Mouse (Mus musculus) liver, embryonic 16.5 days (tissue): ENCODE measurements around the gene Tma16. TPM values are rescaled to one million over a fixed set of nuclear protein-coding genes. Genes with fewer than 3 reads are reported as not detected.

ENCODE experiments used
- ATAC-seq: fragments of 200-750 bp; cut with Nextera tagmentation; 2 replicates; pipeline ENCODE4 v1.8.0; 2017; ENCODE audit warnings: low read depth, mild to moderate bottlenecking, moderate number of reproducible peaks, moderate library complexity
- H3K27ac ChIP-seq: fragments of 300-500 bp; sonication (generic); 2 replicates; pipeline ENCODE4 v1.5.1; 2014; ENCODE audit warnings: mild to moderate bottlenecking, low read length
- H3K27me3 ChIP-seq: fragments of 300-500 bp; sonication (generic); 2 replicates; pipeline ENCODE4 v1.6.1; 2014; ENCODE audit warnings: low read depth, low read length, mixed read lengths; ENCODE audit not compliant: control insufficient read depth, insufficient read depth
- H3K36me3 ChIP-seq: fragments of 300-500 bp; sonication (generic); 2 replicates; pipeline ENCODE4 v1.6.1; 2014; ENCODE audit warnings: mild to moderate bottlenecking; ENCODE audit not compliant: control insufficient read depth, insufficient read depth
- H3K4me1 ChIP-seq: fragments of 300-500 bp; sonication (generic); 2 replicates; pipeline ENCODE4 v1.6.1; 2014; ENCODE audit warnings: low read depth, low read length, mixed read lengths; ENCODE audit not compliant: control insufficient read depth
- H3K4me2 ChIP-seq: fragments of 300-500 bp; sonication (generic); 2 replicates; pipeline ENCODE4 v1.6.1; 2014; ENCODE audit warnings: low read depth, low read length, mixed read lengths
- H3K4me3 ChIP-seq: fragments of 300-500 bp; sonication (generic); 2 replicates; pipeline ENCODE4 v1.5.1; 2014; ENCODE audit warnings: low read depth, mild to moderate bottlenecking, low read length
- H3K9ac ChIP-seq: fragments of 300-500 bp; sonication (generic); 2 replicates; pipeline ENCODE4 v1.6.1; 2014; ENCODE audit warnings: low read depth, low read length
- H3K9me3 ChIP-seq: fragments of 300-500 bp; sonication (generic); replicated peaks from 2 replicates; pipeline ENCODE4 v1.6.1; 2016; ENCODE audit warnings: low read length; ENCODE audit not compliant: control insufficient read depth
- WGBS: fragments of 180-500 bp; shearing (Covaris S2); extraction: QIAGEN DNeasy Blood & Tissue Kit; methylation state at CpG from one replicate; pipeline ENCODE4 v1.1.7; 2014; ENCODE audit not compliant: insufficient replicate concordance; 5-methylcytosine and 5-hydroxymethylcytosine counted together
- polyA plus RNA-seq: library from polyadenylated mRNA; unstranded; fragments of >200 nt; fragmentation: Nextera tagmentation; extraction: Ambion mirVana; gene quantifications from 2 replicates; pipeline ENCODE4 v1.2.1, GENCODE M21; 2015

Tma16 gene
- polyA plus RNA-seq, 1 experiment from 2014 or later = 4.2 TPM

DNA sequence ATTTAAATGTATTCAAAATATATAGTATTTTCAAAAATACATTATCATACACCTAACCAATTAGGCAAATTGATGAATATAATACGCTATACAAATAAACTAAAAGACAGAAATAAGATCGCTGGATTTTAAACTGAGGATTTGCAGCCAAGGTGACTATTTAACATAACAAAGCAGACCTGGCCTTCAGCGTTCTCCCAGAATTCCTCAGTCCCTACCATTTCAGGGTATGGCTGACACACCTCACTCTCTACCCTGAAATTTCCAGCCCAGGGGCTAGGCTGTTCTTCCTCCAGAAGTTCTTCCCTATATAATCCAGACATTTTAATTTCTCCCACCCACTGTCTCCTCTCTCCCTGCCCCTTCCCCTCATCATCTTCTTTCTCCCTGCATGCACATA is 2.2 kb upstream of the Tma16 start:
- H3K27ac ChIP-seq = no peak overlapping the region
- no peaks in the 10 kb centered on the region for H3K27me3 ChIP-seq
- ATAC-seq = no peak
- H3K4me2 ChIP-seq = no peak overlapping the region
- no peaks in the 10 kb centered on the region for H3K9me3 ChIP-seq
- H3K36me3 ChIP-seq = no peaks in the 10 kb centered on the region
- no peak overlapping the region for H3K4me3 ChIP-seq
- H3K9ac ChIP-seq = no peak overlapping the region
- H3K4me1 ChIP-seq = no peaks in the 10 kb centered on the region
- whole genome bisulfite sequencing = 40% methylated on average over 3 of the region's 3 CpGs

DNA sequence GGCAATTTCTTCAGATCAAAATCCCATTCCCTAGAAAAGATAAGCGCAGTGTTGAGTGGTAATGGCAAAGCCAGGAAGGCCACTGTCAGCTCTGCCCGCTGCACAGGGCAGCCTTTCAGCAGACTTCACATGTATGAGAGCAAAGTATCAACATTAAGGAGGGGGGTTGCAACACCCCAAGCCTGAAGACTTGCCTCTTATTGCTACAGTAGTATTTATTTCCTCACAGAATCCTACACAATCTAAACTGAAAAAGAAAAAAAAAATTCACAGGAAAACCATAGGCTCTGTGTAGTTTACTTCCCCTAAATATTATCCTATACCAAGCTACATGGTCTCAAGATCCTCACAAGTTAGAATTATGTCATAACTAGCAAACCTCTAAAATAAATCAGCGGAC is 9.4 kb downstream of the Tma16 start:
- WGBS = 78% methylated on average over 3 of the region's 3 CpGs
- Histone ChIP-seq H3K36me3 (peaks cover 10% of the 10 kb centered on the region), H3K4me2 (no peak overlapping the region), H3K4me3 (no peak overlapping the region), H3K9me3 (no peaks in the 10 kb centered on the region), H3K27me3 (no peaks in the 10 kb centered on the region), H3K4me1 (no peaks in the 10 kb centered on the region), H3K27ac (no peak overlapping the region), H3K9ac (no peak overlapping the region)
- no peak for ATAC-seq

DNA sequence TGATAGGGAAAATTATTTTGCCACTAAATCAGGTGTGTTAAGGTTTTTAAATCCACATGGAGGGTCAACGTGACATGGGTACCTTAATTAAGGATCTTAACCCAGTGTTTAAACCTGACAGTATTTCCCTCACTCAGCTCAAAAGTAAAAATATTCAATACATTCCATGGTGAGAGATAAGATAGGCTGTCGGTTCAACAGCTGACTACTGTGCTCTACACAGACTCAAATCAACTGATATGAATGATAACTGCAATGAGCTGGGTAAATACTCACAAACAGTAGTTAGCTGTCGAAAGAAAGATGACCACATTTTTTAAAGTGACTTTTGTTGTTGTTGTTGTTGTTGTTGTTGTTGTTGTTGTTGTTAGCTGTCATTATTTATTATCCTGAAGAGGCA is 16.5 kb downstream of the Tma16 start:
- Histone ChIP-seq H3K4me3 (no peak overlapping the region), H3K27ac (no peak overlapping the region), H3K4me2 (no peak overlapping the region), H3K9me3 (no peaks in the 10 kb centered on the region), H3K27me3 (no peaks in the 10 kb centered on the region), H3K36me3 (no peaks in the 10 kb centered on the region), H3K4me1 (no peaks in the 10 kb centered on the region), H3K9ac (no peak overlapping the region)
- WGBS = 43% methylated on average over 3 of the region's 3 CpGs
- ATAC-seq = no peak

DNA sequence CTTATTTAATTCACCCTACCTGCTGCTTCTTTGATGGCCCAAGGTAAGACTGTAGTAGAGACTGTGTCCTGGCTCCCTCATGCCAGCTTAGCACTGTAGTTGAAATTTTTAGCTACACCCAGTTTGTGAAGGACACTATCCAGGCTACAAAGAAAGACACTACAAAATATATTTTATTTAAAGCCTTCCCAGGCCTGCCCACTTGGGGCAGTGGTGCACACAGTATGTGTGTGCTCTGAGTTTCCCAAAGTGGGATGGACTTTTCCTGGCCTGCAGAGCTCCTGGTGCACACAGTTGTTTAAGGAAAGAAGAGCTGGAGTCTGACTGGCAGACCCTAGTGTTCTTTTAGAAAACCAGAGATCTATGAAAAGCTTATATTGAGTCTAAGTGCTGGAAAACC is 29.3 kb downstream of the Tma16 start:
- H3K27me3 ChIP-seq = no peaks in the 10 kb centered on the region
- no peak overlapping the region for H3K4me3 ChIP-seq
- H3K36me3 ChIP-seq = no peaks in the 10 kb centered on the region
- H3K4me1 ChIP-seq = no peaks in the 10 kb centered on the region
- no peak overlapping the region for H3K4me2 ChIP-seq
- H3K9ac ChIP-seq = no peak overlapping the region
- no peak overlapping the region for H3K27ac ChIP-seq
- H3K9me3 ChIP-seq = no peaks in the 10 kb centered on the region
- ATAC-seq = no peak

DNA sequence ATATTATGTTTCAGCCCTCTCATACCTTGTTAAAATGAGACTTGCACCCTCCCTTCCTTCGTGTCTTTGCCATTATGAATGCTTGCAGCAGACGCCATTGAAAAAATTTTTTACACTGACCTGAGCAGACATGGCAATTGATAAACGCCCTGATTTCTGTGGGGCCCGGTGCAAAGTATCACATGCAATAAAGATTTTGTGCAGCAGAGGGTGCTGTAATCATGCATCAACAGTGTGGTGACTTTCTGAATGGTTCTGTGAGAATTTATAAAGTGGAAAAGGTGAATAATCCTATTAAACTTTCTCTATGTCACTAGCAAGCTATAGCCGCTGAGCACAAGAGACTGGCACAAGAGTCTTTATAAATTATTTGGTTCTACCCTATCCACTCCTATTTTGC is 35.6 kb downstream of the Tma16 start:
- ATAC-seq = no peak
- H3K9ac ChIP-seq = no peak overlapping the region
- no peak overlapping the region for H3K4me2 ChIP-seq
- H3K4me1 ChIP-seq = no peaks in the 10 kb centered on the region
- H3K4me3 ChIP-seq = no peak overlapping the region
- H3K9me3 ChIP-seq = no peaks in the 10 kb centered on the region
- WGBS = 11% methylated on average over 5 of the region's 5 CpGs
- no peaks in the 10 kb centered on the region for H3K27me3 ChIP-seq
- no peaks in the 10 kb centered on the region for H3K36me3 ChIP-seq
- H3K27ac ChIP-seq = no peak overlapping the region

DNA sequence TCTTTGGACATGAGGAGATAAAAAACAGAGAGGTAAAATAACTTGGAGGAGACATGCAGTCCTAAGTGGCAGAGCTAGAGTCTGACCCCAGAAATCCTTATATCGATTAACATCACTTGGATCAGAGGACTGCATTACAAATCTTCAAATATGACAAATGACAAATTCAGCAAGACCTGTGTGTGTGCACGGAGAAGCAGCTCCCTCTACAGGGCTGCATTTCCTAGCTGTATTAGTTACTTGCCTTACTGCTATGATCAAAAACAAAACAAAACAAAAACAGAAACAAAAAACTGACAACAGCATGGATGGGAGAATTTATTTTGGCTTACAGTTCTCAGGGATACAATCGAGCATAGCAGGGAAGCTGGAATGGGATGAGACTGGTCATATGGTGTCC is 41.0 kb downstream of the Tma16 start:
- H3K9ac ChIP-seq = no peak overlapping the region
- H3K36me3 ChIP-seq = no peaks in the 10 kb centered on the region
- H3K4me2 ChIP-seq = no peak overlapping the region
- ATAC-seq = no peak
- WGBS = 53% methylated on average over 3 of the region's 3 CpGs
- no peaks in the 10 kb centered on the region for H3K9me3 ChIP-seq
- H3K27me3 ChIP-seq = no peaks in the 10 kb centered on the region
- H3K4me1 ChIP-seq = no peaks in the 10 kb centered on the region
- H3K4me3 ChIP-seq = no peak overlapping the region
- no peak overlapping the region for H3K27ac ChIP-seq

DNA sequence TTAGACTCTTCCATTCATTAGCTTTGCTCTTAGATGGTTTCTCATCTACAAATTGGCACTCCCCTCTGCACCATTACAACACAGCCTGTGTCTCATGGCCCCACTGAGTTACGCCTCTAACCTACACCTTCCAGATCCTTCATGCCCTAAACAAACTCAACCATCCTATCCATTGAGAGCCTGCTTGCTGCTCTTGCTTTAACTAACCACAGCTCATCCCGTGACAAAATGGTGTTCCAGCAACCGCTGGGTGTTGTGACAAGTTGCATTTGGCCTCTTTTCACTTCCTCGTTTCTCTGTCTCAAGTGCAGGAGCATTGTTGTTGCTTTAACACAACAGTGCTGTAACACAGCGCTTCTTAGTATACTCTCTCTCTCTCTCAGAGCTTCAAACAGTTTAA is 42.2 kb downstream of the Tma16 start:
- Histone ChIP-seq H3K9me3 (no peaks in the 10 kb centered on the region), H3K36me3 (no peaks in the 10 kb centered on the region), H3K4me1 (no peaks in the 10 kb centered on the region), H3K4me2 (no peak overlapping the region), H3K27me3 (no peaks in the 10 kb centered on the region), H3K27ac (no peak overlapping the region), H3K4me3 (no peak overlapping the region), H3K9ac (no peak overlapping the region)
- no peak for ATAC-seq
- 46% methylated on average over 5 of the region's 5 CpGs for WGBS

DNA sequence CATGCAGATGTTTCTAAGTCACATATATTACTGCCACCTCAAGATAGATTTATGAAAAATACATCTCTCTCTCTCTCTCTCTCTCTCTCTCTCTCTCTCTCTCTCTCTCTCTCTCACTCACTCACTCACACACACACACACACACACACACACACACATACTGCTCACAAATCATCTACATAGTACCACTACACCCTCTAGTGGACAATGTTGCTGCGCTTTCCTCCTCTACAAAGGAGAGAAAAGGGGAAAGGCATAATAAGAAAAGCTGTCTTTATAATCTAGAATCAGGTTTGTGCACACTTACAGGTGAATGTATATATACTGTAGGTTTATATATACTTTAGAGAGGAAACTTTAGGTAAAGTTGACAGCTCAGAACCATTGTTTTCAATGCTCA is 43.6 kb downstream of the Tma16 start:
- H3K4me1 ChIP-seq = no peaks in the 10 kb centered on the region
- no peaks in the 10 kb centered on the region for H3K9me3 ChIP-seq
- no peak overlapping the region for H3K4me3 ChIP-seq
- no peak overlapping the region for H3K9ac ChIP-seq
- H3K4me2 ChIP-seq = no peak overlapping the region
- no peak for ATAC-seq
- WGBS = 33% methylated on average over 1 of the region's 1 CpGs
- no peaks in the 10 kb centered on the region for H3K27me3 ChIP-seq
- H3K27ac ChIP-seq = no peak overlapping the region
- no peaks in the 10 kb centered on the region for H3K36me3 ChIP-seq

DNA sequence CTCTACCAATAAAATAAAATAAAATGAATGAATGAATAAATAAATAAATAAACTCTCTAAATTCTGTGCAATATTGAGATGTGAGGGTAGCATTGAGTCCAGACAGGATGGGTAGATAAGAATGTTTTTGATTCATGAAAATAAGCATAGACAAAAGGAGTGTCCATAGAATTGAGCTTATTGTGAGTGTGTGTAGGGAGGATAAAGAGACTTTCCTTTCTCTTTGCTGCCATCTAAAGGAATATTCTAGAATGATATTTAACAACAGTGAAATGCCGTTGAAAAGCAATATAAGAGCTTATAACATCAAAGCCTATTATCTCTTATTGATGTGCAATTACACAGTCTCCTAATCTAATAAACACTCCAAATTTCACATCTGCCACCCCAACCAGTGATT is 45.2 kb downstream of the Tma16 start:
- Histone ChIP-seq H3K4me3 (no peak overlapping the region), H3K27ac (no peak overlapping the region), H3K36me3 (no peaks in the 10 kb centered on the region), H3K27me3 (no peaks in the 10 kb centered on the region), H3K4me2 (no peak overlapping the region), H3K9ac (no peak overlapping the region), H3K9me3 (no peaks in the 10 kb centered on the region), H3K4me1 (no peaks in the 10 kb centered on the region)
- no peak for ATAC-seq
- 32% methylated on average over 1 of the region's 1 CpGs for WGBS

DNA sequence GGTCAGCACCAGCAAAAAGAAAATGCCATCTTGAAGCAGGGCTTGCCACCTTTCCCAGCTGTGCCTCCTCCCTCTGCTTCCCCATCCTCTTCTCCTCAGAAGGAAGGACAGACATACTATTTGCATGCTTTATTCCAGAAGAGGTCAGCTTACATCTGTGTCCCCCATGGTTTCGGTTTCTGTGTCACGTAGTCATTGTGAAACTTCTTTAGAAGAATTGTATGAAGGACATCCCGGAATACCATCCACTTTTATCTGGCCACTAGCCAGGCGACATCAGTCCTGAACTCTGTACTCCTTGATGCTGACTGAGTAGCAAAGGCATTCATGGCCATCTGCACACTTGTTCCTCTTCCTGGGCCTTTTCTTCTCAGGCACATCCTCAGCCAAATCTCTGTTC is 47.9 kb downstream of the Tma16 start:
- Histone ChIP-seq H3K4me2 (no peak overlapping the region), H3K4me1 (no peaks in the 10 kb centered on the region), H3K27me3 (no peaks in the 10 kb centered on the region), H3K9ac (no peak overlapping the region), H3K4me3 (no peak overlapping the region), H3K36me3 (no peaks in the 10 kb centered on the region), H3K27ac (no peak overlapping the region), H3K9me3 (no peaks in the 10 kb centered on the region)
- ATAC-seq = no peak
- 64% methylated on average over 4 of the region's 4 CpGs for WGBS
